Mouse (Mus musculus) spleen, postnatal 4 days (tissue): Measurements from ENCODE around the gene Rnf34.
A peak's percentile ranks its signal among the peaks of the same experiment; 100 is the strongest.

Experiments used
- DNase-seq, 2 experiments: peaks; one replicate each; pipeline ENCODE4 v3.0.0; 2022; ENCODE audit warnings: low spot score in 2 of 2

The Rnf34 gene

DNA sequence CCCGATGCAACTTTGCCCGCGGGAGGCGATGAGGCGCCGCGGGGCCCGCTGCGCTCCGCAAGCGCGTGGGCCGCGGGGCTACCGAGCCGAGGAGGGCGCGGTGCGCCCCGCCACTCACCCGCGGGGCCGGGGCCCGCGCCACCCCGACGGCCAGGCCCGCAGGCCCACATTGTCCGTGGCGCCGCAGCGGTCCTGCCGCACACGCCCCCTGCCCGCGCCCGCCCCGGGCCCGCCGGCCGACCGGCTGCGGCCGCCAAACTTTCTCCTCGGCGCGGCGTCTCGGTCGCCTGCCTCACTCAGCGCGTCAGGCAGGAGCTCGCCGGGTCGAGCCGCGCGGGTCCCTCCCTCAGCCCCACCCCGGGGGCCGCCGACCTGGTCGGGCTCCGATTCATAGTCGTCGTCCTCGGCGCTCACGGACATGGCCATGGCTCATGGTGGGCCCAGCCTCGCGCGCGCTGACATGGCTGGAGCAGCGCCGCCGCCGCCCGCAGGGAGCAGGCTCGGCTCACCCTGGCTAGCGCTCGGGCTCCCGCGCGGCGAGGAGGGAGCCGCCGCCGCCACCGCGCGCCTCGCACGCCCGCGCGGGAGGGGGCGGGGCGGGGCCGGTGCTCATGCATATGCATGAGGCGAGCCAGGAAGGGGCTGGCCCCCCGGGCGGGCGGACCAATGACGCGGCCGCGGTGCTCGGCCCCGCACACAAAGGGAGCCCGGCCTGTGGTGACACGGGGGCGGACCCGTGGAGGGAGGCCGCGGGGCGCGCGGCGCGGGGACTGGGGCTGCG lies 50.1 kb downstream of the Rnf34 start:
- DNase-seq, result peak; percentile 88 to 94

GRCm38 (mm10) chr5:122900558-122901171 lies 50.8 kb downstream of the Rnf34 start:
- peak in 1 of 2 experiments; percentile 71 for DNase-seq

DNA sequence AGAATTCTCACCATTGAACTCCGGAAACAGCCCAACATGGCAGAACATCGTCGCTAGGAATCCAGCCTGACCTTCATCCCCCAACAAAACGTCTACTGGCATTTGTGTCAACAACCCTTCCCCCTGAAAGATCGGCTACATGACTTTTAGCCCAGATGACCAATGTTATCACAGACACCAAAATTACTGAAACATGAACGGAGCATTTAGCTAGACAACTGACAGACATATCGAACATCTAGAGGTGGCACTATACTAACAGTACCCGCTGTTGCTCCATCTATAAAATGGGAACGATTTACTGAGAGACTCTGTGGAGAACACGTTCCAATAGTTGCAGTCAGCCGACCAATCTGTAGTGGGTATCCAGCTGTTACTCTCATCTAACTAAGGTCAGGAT lies 51.3 kb downstream of the Rnf34 start:
- DNase-seq, result no peak

DNA sequence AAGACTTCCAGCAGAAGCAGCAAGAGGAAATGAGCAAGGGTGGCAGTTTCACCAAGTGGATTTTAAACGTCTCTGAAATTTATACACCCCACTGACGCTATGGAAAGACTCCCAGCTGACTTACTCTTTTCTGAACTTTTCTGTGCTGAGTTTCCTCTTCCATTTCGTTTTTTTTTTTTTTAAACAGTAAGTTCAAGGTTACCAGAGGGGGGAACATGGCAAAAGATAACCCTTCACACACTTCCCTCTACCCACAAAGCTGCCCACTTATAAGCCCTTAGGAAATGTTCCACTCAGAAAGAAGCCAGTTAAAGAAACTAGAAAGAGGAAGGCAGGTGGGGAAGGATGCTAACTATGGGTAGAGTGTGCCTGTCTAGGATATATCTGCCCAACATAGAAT lies 51.8 kb downstream of the Rnf34 start:
- DNase-seq, result no peak

DNA sequence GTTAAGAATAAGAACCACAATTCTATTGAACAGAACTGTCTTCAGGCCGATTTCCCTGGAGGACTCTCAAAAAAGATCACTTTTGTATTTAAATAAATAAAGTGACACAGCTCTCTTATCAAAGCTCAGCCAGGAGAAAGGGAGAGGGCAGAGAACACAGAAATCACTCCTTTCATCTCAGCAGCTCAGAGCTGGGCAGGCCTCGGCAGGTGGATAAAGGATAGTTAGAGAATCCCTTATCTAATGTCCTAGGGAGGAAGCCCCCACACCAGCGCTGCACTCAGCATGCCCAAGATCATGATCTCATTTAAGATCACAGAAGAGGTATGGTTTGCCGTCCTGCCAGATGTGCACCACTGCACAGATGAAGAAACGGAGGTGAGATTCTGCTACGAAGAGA lies 52.4 kb downstream of the Rnf34 start:
- no peak for DNase-seq

DNA sequence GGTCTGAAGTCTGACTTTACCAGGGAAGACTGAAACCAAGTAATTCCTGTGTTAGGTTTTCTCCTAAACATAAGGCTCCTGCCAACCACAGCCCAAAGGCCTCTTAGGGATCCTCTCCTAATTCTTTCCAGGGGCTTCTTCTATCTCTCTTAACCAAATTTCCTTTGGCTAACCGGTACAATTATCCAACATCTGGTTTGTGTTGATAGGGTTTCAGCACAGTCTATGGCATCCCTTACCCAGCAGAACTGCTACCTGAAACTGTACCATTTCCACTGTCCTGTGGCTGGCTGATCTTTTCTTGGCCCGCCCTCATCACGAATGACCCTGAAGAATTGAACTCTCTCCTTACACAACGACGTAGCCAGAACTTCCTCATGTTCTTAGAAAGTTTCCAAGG lies 53.3 kb downstream of the Rnf34 start:
- no peak for DNase-seq

GRCm38 (mm10) chr5:122907182-122907581 lies 57.3 kb downstream of the Rnf34 start:
- DNase-seq, result no peak

DNA sequence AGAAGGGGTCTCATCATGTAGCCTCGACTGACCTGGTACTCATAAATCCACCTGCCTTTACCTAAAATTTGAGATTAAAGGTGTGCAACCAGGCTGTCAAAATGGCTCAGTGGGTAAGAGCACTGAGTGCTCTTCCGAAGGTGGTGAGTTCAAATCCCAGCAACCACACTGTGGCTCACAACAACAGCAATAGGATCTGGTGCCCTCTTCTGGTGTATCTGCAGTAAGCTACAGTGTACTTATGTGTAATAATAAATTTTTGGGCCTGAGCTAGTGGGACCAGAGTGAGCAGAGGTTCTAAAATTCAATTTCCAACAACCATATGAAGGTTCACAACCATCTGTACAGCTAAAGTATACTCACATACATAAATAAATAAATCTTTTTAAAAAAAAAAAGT lies 58.2 kb downstream of the Rnf34 start:
- no peak for DNase-seq

DNA sequence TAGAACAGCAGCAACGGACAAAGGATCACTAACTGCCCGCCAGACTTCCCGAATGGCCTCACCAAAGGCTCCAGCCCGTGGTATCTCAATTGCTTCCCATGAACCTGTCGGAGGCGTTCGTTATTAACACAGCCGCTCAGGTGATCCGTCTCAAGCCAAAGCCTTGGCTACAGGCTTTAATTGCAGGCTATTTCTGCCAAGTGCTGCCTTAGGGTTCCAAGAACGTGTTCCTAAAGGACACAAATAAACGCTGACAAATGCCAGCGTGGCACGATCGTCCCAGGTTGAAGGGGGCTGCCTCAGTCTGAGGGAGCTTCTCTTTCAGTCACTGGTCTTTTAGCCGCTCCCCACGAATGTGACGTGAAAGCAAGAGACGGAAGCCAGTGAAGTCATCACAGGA lies 59.6 kb downstream of the Rnf34 start:
- DNase-seq, result no peak

- DNase-seq, result peak in 1 of 2 experiments; percentile 30
Observed at GRCm38 (mm10) chr5:122912863-122913262, 63.0 kb downstream of the Rnf34 start.

- DNase-seq, result no peak
Observed at GRCm38 (mm10) chr5:122916147-122916546, 66.3 kb downstream of the Rnf34 start.

DNA sequence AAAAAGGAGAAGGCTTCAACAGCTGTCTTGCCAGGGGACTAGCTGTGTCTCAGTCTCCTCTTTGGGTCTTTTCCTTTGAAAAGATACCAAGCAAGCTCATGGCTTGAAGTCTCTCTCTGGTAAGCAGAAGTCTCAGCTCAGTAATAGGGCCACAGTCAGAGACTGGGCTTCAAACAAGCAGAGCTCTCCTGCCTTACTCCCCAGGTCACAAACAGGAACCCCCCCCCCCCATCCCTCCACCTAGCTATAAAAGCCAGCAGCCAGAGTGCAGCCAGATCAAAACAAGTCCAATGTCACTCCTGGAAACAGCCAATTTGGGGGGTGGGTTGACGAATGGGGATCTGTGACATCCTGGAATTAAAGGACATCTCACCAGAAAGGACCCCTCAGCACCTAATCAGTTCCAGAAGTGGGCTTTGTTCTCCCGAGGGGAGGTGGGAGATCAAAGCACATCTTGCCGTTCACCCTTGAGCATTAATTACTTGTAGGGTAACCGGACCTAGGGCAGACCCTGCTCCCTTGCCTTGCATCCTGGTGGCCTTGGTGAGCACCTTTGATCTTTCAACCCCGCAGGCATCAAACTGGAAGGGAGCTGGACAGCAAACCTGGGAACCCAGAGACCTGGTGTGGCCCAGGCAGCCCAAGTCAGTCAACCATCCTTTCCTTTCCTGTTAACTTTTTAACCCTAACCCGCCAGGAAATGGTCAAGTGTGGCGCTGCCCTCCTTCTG lies 68.3 kb downstream of the Rnf34 start:
- no peak for DNase-seq

GRCm38 (mm10) chr5:122920557-122920956 lies 70.7 kb downstream of the Rnf34 start:
- DNase-seq, result no peak
